Mouse (Mus musculus): ENCODE results near the gene Naa50.

DNA sequence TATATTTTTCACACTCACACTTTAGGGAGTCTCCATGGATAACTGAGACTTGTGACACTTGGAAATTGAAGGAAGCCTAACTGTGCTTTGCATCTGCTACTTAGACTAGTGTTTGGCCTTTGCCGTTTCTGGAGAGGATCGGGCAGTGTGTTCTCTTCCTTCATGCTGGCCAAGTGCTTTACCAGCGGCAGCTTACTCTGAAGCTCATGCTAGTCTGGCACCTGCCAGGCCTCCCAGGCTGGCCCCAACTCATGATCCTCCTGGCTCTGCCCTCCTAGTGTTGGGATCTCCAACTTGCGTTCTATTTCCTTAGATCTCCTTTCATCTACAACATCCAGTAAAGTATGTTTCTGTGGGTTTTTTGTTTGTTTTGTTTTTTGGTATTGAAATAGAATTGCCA is 60.5 kb downstream of the Naa50 start:
- TF ChIP-seq CTCF (IDR thresholded peaks at IDR 0.05; ENCODE audit: low read depth): no peak
- TF ChIP-seq EP300 (IDR thresholded peaks at IDR 0.05; ENCODE audit: low read depth): no peak
